Mouse (Mus musculus): Measurements from ENCODE around the gene Gm19345.

DNA sequence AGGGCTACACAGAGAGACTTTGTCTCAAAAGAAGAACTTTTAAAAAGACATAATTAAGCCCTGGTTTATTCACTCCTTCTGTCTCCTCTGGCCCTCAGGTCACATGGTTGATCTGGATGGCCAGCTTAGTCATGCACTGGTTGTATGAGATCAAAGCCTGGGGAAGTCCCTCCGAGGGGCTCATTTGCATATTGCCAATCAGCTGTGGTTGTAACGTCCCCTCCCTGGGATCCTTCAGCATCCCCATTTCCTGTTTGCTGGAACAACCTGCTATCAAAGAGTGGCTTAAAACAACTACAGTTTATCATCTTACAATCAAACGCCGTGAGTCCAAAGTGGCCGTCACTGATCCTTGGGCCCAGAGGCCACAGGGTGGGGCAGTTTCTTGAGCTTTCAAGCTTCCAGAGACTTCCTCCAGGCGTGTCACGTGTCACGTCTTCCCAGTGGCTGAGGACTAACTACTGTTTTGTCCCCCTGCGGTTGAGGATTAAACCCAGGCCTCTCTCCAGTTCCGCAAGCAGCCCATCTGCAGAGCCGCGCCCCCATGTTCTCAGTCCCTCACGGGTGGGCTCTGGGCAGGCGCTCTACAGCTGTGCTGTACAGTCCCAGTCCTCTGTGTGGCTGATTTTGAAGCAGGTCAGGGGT is 25.1 kb downstream of the Gm19345 start:
- no peak for TF ChIP-seq CTCF (IDR thresholded peaks at IDR 0.05; ENCODE audit: borderline replicate concordance, extremely low read depth, insufficient read depth, insufficient read length)
- no peak for TF ChIP-seq POLR2A (IDR thresholded peaks at IDR 0.05; ENCODE audit: borderline replicate concordance, extremely low read depth, insufficient read depth, insufficient read length, poor library complexity, severe bottlenecking)
